ENCODE assay signal across 9 mouse cellular contexts in genomic region chr11:120281197-120281596, GRCm38 (mm10). TPM values are rescaled to one million over a fixed set of nuclear protein-coding genes. Genes with fewer than 3 reads are reported as not detected.
A peak's percentile ranks its signal among the peaks of the same experiment; 100 is the strongest.
DNase-seq lines count a peak whose midpoint lies in the region; ATAC-seq lines count a peak whose summit lies in the region.
"Had no signal": no experiment of that assay in that cellular context is flagged by ENCODE, and none has a peak within 500 bp of the region (broad histone marks: within the 10 kb centered on the region; RNA-seq: fewer than 3 reads in every experiment).

No protein-coding gene starts in this region.

- H3K4me1 ChIP-seq in heart, embryonic 16.5 days (ENCODE audit: control insufficient read depth, insufficient read depth, low read length), result peaks cover 24% of the 10 kb centered on the region
- peaks cover 41% of the 10 kb centered on the region for H3K4me1 ChIP-seq in neural tube, embryonic 15.5 days

- peak; percentile 51 for DNase-seq in lung, postnatal 10 days
- DNase-seq in lung, adult 18-20 months, result no peak
- DNase-seq in kidney, postnatal 4 days, result peak; percentile 58 to 72
- no peak for DNase-seq in frontal cortex, postnatal 25 days (ENCODE audit: low spot score in 2 of 2)
- DNase-seq in spleen, postnatal 10 days (ENCODE audit: low spot score in 2 of 2), result no peak
- no peak for DNase-seq in T-cell, adult 2 months (ENCODE audit: low spot score)
- DNase-seq: cerebellum, postnatal 36 days had no signal

- no peak overlapping the region for H3K4me3 ChIP-seq in heart, embryonic 16.5 days (ENCODE audit: low read length)
- H3K4me3 ChIP-seq in neural tube, embryonic 15.5 days (replicated peaks), result no peak overlapping the region

- no peaks in the 10 kb centered on the region for H3K9me3 ChIP-seq in heart, embryonic 16.5 days (replicated peaks; ENCODE audit: control insufficient read depth, low read length)
- no peaks in the 10 kb centered on the region for H3K9me3 ChIP-seq in neural tube, embryonic 15.5 days (replicated peaks)

- H3K27ac ChIP-seq in heart, embryonic 16.5 days (ENCODE audit: low read length), result peak overlapping the region; percentile 65
- H3K27ac ChIP-seq in neural tube, embryonic 15.5 days (replicated peaks), result peak overlapping the region; percentile 87

- no peaks in the 10 kb centered on the region for H3K27me3 ChIP-seq in heart, embryonic 16.5 days (ENCODE audit: control insufficient read depth, insufficient read depth, low read length)
- no peaks in the 10 kb centered on the region for H3K27me3 ChIP-seq in neural tube, embryonic 15.5 days (replicated peaks)

- peaks cover 21% of the 10 kb centered on the region for H3K36me3 ChIP-seq in heart, embryonic 16.5 days (ENCODE audit: control insufficient read depth, insufficient read depth)
- H3K36me3 ChIP-seq in neural tube, embryonic 15.5 days, result peaks cover 68% of the 10 kb centered on the region

- 66% methylated on average over 3 of the region's 3 CpGs for WGBS in heart, embryonic 16.5 days
- 84% methylated on average over 3 of the region's 3 CpGs for whole genome bisulfite sequencing in neural tube, embryonic 15.5 days

- peak; percentile 51; the same call in 1 of the 2 replicates for ATAC-seq in heart, embryonic 16.5 days (replicated peaks; ENCODE audit: extremely low read depth, insufficient read depth, low FRiP score)
- ATAC-seq in neural tube, embryonic 15.5 days (ENCODE audit: low FRiP score), result no peak; the same call in 1 of the 2 replicates

- H3K4me2 ChIP-seq in heart, embryonic 16.5 days (ENCODE audit: low read depth, low read length), result no peak overlapping the region
- H3K4me2 ChIP-seq in neural tube, embryonic 15.5 days, result no peak overlapping the region

- no peak overlapping the region for H3K9ac ChIP-seq in heart, embryonic 16.5 days (ENCODE audit: low read length)
- no peak overlapping the region for H3K9ac ChIP-seq in neural tube, embryonic 15.5 days (replicated peaks)

RNA-seq across cellular contexts. Expression of gene Bahcc1, which starts 48.5 kb away (rescaled TPM):
- 4.6 and 4.7 TPM in 2 replicates for polyA plus RNA-seq in heart, embryonic 16.5 days (2015; fragmentation: Nextera tagmentation; extraction: Ambion mirVana)
- 8.7 and 10.4 TPM in 2 replicates for polyA plus RNA-seq in neural tube, embryonic 15.5 days (2015; fragmentation: Nextera tagmentation; extraction: Ambion mirVana)

Comparison
In these comparisons a context has a peak if more than half of its experiments do, and no peak if none do; other contexts are left out.
1. DNase-seq: peak in lung, postnatal 10 days (single experiment) and kidney, postnatal 4 days (2 of 2); none in lung, adult 18-20 months (0 of 2), frontal cortex, postnatal 25 days (0 of 2), spleen, postnatal 10 days (0 of 2) and T-cell, adult 2 months (single experiment).